Mouse (Mus musculus) liver, adult 2 months (tissue): Measurements from ENCODE around the gene Fis1. TPM values are rescaled to one million over a fixed set of nuclear protein-coding genes. Genes with fewer than 3 reads are reported as not detected.

ENCODE experiments used
- DNase-seq: peaks from one replicate; pipeline ENCODE4 v3.0.0-alpha.2; 2011; ENCODE audit warnings: low read depth, low spot score; ENCODE audit errors: extremely low read depth
- H3K27ac ChIP-seq: fragments of 200-500 bp; replicated peaks from 2 replicates; pipeline ENCODE4 v1.5.1; 2012; ENCODE audit warnings: low read depth, mild to moderate bottlenecking, control low read depth, inconsistent platforms, low read length; ENCODE audit not compliant: insufficient read depth
- H3K27me3 ChIP-seq: fragments of 200-500 bp; 2 replicates; pipeline ENCODE4 v1.6.1; 2012; ENCODE audit warnings: mild to moderate bottlenecking, moderate library complexity, low read length, inconsistent platforms; ENCODE audit not compliant: control insufficient read depth, insufficient read depth
- H3K36me3 ChIP-seq: fragments of 200-500 bp; 2 replicates; pipeline ENCODE4 v1.6.1; 2012; ENCODE audit warnings: low read length, inconsistent platforms; ENCODE audit not compliant: control insufficient read depth, insufficient read depth
- H3K4me1 ChIP-seq: fragments of 200-500 bp; 2 replicates; pipeline ENCODE4 v1.6.1; 2011; ENCODE audit warnings: low read length; ENCODE audit not compliant: control insufficient read depth, insufficient read depth
- H3K4me3 ChIP-seq: fragments of 200-500 bp; 2 replicates; pipeline ENCODE4 v1.5.1; 2011; ENCODE audit warnings: low read depth, mild to moderate bottlenecking, control low read depth, low read length, moderate library complexity; ENCODE audit not compliant: insufficient read depth
- H3K79me2 ChIP-seq: fragments of 200-500 bp; 2 replicates; pipeline ENCODE4 v1.6.1; 2012; ENCODE audit warnings: inconsistent platforms, mild to moderate bottlenecking, low read length, moderate library complexity; ENCODE audit not compliant: control insufficient read depth, insufficient read depth
- H3K9ac ChIP-seq: fragments of 200-500 bp; 2 replicates; pipeline ENCODE4 v1.6.1; 2012; ENCODE audit warnings: low read depth, mild to moderate bottlenecking, control low read depth, inconsistent platforms, low read length
- CTCF ChIP-seq: fragments of 200-500 bp; IDR thresholded peaks from 2 replicates; pipeline ENCODE4 v1.5.1; 2011; ENCODE audit warnings: low read depth, low read length, control low read depth
- POLR2A ChIP-seq: fragments of 200-500 bp; IDR thresholded peaks from 2 replicates; pipeline ENCODE4 v1.6.1; 2011; ENCODE audit warnings: low read length, control low read depth; ENCODE audit not compliant: insufficient read depth; ENCODE audit errors: extremely low read depth
- WGBS: fragments of 180-500 bp; shearing (Covaris S2); methylation state at CpG from one replicate; pipeline ENCODE4 v1.1.7; 2018; 5-methylcytosine and 5-hydroxymethylcytosine counted together
- polyA plus RNA-seq: library from polyadenylated mRNA; depleted of rRNA; stranded (reverse); fragments of >200 nt; gene quantifications from 2 replicates; pipeline ENCODE4 v1.2.3, GENCODE M21; 2012; rRNA removed
- total RNA-seq: library from RNA; depleted of rRNA; stranded (reverse); fragments of >200 nt; gene quantifications from 2 replicates; pipeline ENCODE4 v1.2.3, GENCODE M21; 2014; rRNA removed

Gene Fis1
- total RNA-seq (106 and 115 TPM in 2 replicates), polyA plus RNA-seq (112 and 120 TPM in 2 replicates)

DNA sequence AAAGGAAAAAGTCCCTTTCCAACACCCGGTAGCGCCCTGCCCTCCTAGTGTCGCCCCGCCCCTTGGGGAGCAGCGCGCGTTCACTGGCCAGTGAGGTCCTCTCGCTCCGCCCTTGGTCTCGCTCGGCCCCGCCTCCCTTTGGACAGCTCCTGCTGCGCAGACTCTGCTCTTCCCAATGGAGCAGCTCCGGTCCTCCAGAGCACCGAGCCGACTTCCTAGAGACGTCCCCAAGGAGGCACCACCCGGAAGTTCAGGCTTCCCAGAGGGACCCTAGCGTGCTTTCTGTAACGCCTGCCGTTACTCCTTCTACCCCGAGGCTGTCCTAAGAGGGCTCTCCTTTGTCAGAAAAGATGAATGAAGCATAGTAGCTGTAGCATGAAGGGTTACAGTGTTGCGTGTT lies at the start of gene Fis1:
Fis1 (plus strand) TSS at position 261 of the 400 bp plus-strand sequence.
- Histone ChIP-seq H3K79me2 (peaks cover 20% of the 10 kb centered on the region; the same call in 1 of the 2 replicates), H3K4me1 (peaks cover 17% of the 10 kb centered on the region), H3K27me3 (no peaks in the 10 kb centered on the region), H3K4me3 (peak within 1 kb of the TSS; percentile 57), H3K36me3 (no peaks in the 10 kb centered on the region), H3K9ac (peak within 1 kb of the TSS; percentile 73), H3K27ac (peak within 1 kb of the TSS; percentile 69)
- WGBS, result under 1% methylated on average over 23 of the region's 23 CpGs
- TF ChIP-seq CTCF (no peak), POLR2A (peak; percentile 39; the same call in 1 of the 2 replicates)
- peak; percentile 93 for DNase-seq

DNA sequence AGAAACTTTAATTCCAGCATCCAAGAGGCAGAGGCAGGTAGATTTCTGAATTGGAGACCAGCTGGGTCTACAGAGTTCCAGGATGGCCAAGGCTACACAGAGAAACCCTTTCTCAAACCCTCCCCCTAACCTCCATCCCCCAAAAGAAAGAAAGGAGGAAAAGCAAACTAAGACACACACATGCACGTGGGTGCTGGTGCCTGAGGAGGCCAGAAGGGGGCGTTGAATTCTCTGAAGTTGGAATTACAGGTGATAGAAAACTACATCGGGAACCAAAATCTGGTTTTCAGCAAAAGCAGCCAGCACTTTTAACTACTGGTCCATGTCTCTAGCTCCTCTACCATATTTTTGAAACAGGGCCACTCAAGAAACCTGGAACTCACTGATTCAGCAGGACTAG lies 48.5 kb upstream of the Fis1 start:
- TF ChIP-seq POLR2A (no peak), CTCF (no peak)
- H3K36me3 ChIP-seq, result no peaks in the 10 kb centered on the region
- no peak overlapping the region for H3K27ac ChIP-seq
- no peaks in the 10 kb centered on the region for H3K27me3 ChIP-seq
- peaks cover 2% of the 10 kb centered on the region; the same call in 1 of the 2 replicates for H3K4me1 ChIP-seq
- H3K79me2 ChIP-seq, result no peaks in the 10 kb centered on the region
- 58% methylated on average over 3 of the region's 3 CpGs for WGBS
- no peak overlapping the region for H3K4me3 ChIP-seq
- no peak overlapping the region for H3K9ac ChIP-seq
- no peak for DNase-seq

DNA sequence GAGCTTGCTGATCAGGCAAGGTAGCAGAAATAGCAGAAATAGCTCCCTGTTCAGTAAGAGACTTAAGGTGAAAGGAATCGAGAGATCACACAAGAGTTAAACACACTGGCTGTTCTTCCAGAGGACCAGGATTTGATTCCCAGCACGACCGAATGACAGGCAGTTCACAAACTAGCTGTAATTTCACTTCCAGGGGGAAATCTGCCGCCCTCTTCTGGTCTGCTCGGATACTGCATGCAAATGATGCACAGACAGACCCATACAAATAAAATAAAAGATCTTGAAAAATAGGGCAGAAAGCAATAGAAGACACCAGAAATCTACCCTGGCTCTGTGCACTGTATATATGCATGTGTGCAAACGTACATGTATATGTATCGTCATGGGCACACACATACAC lies 47.4 kb upstream of the Fis1 start:
- Histone ChIP-seq H3K27ac (no peak overlapping the region), H3K4me3 (no peak overlapping the region), H3K4me1 (peaks cover 2% of the 10 kb centered on the region; the same call in 1 of the 2 replicates), H3K9ac (no peak overlapping the region), H3K79me2 (no peaks in the 10 kb centered on the region), H3K36me3 (no peaks in the 10 kb centered on the region), H3K27me3 (no peaks in the 10 kb centered on the region)
- 49% methylated on average over 7 of the region's 7 CpGs for WGBS
- TF ChIP-seq POLR2A, result no peak
- TF ChIP-seq CTCF, result peak; percentile 50; the same call in 1 of the 2 replicates
- DNase-seq, result peak; percentile 19

DNA sequence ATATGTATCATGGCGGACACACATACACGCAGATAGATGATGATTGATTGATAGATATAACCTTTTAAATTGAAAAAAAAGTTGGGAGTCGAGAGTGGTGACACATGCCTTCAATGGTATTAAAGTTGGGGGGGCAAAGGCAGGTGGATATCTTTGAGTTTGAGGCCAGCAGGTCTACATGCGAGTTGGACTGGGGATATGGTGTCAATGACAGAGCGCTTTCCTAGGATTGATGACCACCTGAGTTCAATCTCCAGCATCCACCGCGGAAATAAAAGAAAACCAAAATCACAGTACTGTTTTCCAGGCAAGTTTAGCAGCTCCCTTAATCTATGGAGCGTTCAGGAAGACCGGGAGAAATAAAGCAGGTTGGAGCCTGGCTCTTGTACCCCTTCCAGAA lies 45.5 kb upstream of the Fis1 start:
- Histone ChIP-seq H3K4me1 (peaks cover 2% of the 10 kb centered on the region; the same call in 1 of the 2 replicates), H3K36me3 (no peaks in the 10 kb centered on the region; the same call in 1 of the 2 replicates), H3K79me2 (no peaks in the 10 kb centered on the region), H3K9ac (no peak overlapping the region), H3K27me3 (no peaks in the 10 kb centered on the region), H3K4me3 (no peak overlapping the region), H3K27ac (no peak overlapping the region)
- WGBS, result 47% methylated on average over 9 of the region's 9 CpGs
- DNase-seq, result no peak
- TF ChIP-seq POLR2A (no peak), CTCF (no peak)

DNA sequence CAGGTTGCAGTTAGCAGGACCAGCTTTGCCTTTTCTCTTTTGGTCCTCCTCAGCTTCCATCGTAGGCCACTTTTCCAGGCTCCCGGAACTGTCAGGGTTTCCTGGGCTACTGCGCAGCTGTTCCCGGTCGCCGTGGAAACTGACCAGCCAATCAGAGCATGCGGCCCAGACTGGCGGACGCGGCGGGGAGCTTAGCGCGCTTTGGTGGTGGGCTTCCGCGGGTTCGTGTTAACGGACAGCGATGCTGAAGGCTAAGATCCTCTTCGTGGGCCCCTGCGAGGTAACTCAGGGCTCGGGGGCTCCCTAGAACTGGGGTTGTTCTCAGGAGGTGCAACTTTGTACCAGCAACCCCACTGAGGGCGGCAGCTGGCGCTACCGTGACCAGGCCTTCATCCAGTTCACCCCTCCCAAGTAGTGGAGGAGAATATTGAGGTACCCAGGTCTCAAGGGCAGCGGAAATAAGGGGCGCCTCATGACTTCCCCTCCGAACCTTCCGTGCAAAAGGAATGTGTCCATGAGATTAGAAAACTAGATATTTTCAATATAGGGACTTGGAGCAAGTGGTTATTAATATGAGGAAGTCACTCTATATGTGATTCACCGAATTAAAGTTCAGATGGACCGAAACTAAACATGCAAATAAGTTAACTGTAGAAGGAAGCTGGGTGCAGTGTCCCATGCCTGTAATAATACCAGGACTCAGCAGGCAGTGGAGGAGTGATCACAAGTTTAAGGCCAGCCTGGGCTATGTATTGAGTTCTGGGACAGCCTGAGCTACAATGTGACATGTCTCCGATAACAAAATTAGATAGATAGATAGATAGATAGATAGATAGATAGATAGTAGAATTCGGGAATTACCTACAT lies 44.9 kb upstream of the Fis1 start, which contains the start of gene Ift22:
Ift22 (plus strand) TSS at position 160 of the 867 bp plus-strand sequence.
- peak within 1 kb of the TSS; percentile 91 for H3K4me3 ChIP-seq
- peaks cover 2% of the 10 kb centered on the region; the same call in 1 of the 2 replicates for H3K4me1 ChIP-seq
- no peaks in the 10 kb centered on the region for H3K27me3 ChIP-seq
- no peaks in the 10 kb centered on the region for H3K79me2 ChIP-seq
- TF ChIP-seq CTCF (no peak), POLR2A (no peak)
- no peak within 1 kb of the TSS for H3K27ac ChIP-seq
- 9% methylated on average over 32 of the region's 32 CpGs for WGBS
- peak; percentile 82 for DNase-seq
- peak within 1 kb of the TSS; percentile 79 for H3K9ac ChIP-seq
- no peaks in the 10 kb centered on the region; the same call in 1 of the 2 replicates for H3K36me3 ChIP-seq

DNA sequence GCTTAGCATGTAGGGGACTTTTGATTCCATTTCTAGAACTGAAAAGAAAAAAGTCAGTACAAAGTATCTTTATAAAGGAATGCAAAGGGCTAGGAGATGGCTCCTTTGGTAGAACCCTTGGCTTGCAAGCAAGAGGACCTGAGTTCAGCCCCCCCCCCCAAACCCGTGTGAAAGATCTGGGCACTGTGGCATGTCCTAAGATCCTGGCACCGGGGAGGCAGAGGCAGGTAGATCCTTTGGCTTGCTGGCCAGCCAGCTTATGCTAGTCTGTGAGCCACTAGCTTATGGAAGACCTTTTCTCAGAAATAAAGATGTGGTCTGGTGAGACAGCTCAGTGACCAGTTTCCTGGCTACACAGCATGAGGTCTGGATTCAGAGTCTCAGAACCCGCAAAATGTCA lies 38.9 kb upstream of the Fis1 start:
- Histone ChIP-seq H3K4me1 (no peaks in the 10 kb centered on the region), H3K79me2 (no peaks in the 10 kb centered on the region), H3K27ac (no peak overlapping the region), H3K9ac (no peak overlapping the region), H3K4me3 (no peak overlapping the region), H3K36me3 (no peaks in the 10 kb centered on the region; the same call in 1 of the 2 replicates), H3K27me3 (no peaks in the 10 kb centered on the region)
- DNase-seq, result no peak
- TF ChIP-seq CTCF, result no peak
- no peak for TF ChIP-seq POLR2A
- 93% methylated on average over 3 of the region's 3 CpGs for WGBS
